Mouse (Mus musculus) lung, postnatal 14 days (tissue): ENCODE results near the gene Gm17428.
A peak's percentile ranks its signal among the peaks of the same experiment; 100 is the strongest.
"Not testable (repeated sequence)": the region's sequence is repeated elsewhere in the genome, so short reads cannot be mapped to it uniquely, and the experiment has no call there.

Source experiments
- DNase-seq: peaks from one replicate; pipeline ENCODE4 v3.0.0; 2021

Gene Gm17428

DNA sequence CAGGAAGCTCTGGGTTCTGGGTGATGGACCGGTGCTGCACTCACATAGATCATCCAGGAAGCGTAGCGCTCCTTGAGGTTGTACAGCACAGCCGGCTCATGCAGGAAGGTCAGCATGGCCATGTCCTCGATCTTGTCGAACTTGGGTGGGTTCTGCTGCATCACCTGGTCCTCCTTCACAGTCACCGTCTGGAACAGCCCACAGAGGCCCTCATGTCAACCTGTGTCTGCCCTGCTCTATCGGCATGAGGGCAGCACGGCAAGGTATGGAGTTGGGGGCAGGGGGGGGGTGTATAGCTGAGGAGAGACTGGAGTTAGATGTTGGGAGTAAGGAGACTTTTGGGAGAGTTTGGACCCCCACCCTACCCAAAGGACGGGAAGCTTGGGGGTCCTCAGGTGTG, 15.5 kb downstream of the Gm17428 start:
- DNase-seq: no peak

DNA sequence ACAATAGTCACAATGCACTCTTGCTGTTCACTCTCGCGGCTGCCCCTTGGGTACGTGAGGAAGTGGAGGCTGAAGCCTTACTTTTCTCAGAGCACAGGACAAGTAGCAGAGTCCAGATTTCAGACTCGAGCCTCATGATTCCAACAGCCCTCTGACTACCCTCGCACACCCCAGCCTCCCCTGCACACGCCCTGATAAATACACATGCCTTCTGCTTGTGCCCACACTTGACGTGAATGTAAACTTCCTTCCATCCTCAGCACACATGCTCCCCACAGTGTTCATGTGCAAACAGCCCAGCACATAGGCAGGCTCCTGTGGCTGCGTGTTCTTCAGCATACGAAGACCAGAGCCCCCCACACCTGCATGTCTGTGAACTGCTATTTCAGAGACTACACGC, 16.9 kb downstream of the Gm17428 start:
- DNase-seq: no peak

DNA sequence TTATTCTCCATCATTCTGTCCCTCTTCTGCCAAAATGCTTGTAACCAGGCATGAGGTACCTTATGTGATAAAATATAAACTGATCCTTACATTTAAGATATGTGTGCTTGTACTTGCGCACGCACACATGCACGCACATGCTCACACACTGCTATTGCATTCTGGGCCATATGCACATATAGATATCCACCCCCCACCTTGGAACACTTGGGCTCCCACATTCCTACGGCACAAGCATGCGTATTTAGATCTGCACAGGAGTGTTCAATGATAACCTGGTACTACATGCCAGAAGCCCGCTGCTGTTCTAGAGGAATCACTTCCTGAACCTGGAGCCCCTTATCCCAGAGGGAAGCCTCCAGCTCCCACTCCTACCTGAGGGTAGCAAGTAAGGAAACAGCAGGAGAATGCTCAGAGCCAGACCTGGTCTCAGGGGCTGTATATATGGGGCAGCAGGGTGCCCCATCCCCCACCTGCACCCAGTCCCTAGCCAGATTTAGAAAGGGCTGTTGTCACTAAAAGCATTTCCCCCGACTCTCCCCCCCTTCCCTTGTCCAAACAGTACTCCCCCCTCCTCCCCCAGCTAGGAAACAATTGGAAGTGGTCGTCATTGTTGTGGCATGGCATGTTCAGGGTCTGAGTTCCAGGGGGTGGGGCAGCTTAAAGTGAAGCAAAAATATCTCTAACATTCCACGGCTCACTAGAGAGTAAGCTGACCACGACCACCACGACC, 17.6 kb downstream of the Gm17428 start, which contains the start of gene Myh7:
Myh7 (minus strand) TSS at position 491 of the 733 bp plus-strand sequence.
- DNase-seq: no peak

DNA sequence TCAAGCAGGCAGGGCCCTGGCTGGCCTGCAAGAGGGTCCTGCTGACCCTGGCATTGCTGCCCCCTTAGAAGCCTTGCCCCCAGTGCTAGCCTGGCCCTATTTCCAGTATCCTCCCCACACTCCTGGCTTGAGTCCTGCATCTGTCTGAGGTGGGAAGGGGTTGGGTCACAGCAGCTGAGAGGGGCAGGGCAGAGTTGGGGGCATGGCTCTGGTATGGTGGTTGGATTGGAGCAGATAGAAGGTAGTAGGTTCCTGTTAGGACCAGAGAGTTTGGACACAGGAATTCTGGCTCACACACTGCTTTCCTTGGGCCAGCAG, 18.1 kb downstream of the Gm17428 start:
- DNase-seq: no peak

DNA sequence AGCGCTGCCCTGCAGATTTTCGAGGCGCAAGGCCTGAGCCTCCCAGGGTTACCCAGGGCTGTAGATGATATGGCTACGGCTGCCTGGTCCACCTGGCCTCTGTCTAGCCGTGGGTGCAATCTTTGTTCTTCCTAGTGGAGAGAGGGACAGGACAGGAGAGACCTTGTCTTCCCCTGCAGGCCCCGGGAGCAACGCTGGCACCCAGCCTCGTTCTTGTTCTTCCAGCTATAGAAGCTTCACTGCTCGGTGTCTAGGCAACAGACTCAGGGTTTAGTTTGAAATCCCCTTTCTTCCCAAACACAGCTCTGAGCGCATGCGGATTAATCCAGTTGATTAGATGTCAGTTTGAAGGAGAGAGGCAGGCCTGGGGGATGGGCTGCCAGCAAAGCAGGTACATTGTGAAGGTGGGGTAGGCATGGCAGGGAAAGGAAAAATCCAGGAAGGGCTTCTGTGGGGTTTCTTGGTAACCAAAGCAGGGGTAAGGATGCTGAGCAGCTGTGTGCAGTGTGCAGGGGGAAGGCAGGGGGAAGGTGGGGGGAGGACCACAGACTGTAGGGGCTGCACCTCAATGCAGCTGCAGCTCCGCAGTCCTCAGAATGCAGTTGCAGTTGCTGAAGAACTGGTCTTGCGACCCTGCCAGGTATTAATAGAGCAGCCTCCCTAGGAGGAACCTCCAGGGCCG, 18.9 kb downstream of the Gm17428 start:
- no peak for DNase-seq

DNA sequence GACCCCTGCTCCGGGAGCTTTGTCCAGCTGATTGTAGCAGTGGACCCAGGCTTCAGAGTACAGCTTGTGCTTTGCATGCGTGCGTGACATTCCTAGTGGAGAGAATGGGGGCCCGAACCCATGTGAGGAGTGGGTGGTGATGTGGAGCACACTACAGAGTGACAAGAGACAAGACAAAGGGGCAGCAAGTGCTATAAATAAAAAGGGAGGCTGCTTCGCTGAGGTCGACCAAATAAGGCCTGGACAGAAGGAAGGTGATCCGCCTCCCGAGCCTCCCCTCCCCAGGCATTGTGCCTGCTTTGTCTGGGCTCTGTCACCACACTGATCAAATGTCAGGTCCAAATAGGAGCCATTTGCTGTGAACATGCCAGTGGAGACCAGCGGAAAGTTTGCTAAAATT, 20.1 kb downstream of the Gm17428 start:
- no peak for DNase-seq

DNA sequence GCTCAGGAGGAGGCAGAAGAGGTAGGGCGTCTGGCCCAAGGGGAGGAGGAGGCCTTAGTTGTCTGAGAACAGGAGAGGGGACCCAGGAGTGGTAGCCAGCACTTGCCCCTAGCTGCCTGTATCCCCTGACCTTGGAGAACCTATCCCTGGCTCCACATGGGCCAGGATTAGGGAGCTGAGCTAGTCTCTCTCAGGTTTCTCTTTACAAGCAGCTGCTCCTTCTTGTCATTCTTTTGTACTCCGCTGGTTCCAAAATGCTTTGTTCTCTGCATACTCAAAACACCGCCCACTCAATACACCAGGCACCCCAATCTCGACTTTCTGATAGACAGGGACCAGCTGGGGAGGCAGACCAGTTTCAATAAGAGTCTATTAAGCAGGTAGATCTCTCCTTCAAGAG, 20.6 kb downstream of the Gm17428 start:
- DNase-seq: no peak

DNA sequence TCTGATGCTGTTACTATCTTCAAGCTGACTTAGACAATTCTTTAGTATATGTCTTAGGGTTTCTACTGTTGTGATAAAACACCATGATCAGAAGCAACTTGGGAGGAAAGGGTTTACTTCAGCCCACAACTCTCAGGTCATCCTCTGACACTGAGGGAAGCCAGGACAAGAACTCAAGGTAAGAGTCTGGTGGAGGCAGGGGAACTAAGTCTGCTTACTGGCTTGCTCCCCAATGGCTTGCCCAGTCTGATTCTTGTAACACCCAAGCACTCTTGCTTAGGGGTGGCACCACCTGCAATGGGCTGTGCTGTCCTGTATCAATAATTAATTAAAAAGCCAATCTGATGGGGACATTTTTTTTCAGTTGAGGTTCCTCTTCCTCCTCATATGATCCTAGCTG, 21.9 kb downstream of the Gm17428 start:
- DNase-seq: no peak

DNA sequence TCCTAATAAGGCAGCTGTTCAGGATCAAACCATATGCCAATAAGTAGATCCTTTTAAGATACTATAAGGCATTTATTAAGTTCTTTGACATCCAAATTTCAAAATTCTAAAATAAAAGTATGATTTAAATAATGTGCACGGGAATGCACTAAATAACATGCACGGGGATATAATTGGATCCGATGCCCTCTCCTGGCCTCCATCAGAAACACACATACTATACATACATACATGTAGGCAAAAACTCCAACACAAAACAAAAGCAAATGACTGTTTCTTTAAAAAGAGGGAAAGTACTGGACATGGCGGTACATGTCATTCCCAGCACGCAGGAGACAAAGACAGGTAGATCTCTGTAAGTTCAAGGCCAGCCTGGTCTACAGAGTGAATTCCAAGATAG, 23.1 kb downstream of the Gm17428 start:
- DNase-seq: not testable (repeated sequence)

DNA sequence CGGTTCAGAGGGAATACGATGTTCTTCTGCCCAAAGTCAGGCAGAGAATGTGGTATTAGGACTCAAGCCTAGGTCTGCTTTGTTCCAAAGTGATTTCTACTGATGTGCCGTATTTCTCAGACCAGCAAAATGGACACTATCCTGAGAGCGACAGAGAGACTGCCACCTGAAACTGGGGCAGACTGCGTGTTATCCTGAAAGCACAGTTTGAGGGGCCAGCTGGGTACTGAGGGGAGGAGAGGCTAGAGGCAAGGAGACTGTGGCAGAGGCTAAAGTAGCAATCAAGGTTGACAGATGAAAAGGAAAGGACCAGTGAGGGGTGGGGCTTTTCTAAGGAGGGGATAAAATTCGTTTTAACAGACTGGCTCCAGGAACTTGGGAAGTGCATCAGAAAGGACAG, 24.1 kb downstream of the Gm17428 start:
- no peak for DNase-seq

DNA sequence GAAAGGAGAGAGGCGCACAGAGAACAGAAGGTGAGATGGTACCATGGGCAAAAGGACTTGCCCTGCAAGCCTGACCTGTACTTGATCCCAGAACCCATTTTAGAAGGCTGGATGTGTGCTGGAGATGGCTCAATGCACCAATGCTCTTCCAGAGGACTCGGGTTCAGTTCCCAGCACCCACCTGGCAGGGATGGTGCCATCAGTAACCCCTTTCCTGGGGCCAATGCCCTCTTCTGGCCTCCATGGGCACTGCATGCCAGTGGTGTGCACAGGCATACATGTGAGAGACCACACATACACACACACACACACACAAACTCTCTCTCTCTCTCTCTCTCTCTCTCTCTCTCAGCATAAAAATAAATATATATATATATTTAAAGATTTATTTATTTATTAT, 24.7 kb downstream of the Gm17428 start:
- DNase-seq: no peak

DNA sequence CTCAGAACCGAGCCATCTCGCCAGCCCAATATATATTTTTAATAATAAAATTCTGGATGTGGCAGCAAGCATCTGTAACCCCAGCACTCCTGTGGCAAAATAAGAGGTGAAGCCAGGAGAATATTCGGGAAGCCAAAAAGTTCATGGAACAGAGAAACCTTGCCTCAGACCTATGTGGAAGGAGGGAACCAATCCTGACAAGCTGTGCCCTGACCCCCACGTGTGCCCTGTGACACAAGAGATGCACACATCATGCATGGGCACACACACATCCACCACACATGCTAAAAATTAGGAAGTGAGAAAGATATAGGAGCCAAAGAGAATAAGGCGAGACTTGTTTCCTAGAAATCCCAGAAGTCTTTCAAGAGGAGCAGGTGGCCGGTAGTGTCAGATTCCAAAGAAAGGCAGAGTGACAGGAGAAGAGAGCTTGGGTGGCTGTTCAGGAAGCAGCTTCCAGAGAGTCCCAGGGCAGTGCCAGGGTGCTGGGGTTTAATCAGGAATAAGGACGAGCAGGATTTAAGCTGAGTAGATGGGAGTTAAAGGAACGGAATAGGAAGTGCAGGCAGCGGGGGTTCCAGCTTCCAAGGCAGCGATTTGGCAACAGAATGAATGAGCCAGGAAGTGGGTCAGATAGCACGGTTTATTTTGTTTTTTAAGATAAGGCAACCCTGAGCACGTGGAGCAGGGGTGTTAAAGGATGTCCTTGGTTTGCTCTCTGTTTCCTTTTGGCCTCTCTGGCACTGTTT, 25.4 kb downstream of the Gm17428 start:
- DNase-seq: no peak

DNA sequence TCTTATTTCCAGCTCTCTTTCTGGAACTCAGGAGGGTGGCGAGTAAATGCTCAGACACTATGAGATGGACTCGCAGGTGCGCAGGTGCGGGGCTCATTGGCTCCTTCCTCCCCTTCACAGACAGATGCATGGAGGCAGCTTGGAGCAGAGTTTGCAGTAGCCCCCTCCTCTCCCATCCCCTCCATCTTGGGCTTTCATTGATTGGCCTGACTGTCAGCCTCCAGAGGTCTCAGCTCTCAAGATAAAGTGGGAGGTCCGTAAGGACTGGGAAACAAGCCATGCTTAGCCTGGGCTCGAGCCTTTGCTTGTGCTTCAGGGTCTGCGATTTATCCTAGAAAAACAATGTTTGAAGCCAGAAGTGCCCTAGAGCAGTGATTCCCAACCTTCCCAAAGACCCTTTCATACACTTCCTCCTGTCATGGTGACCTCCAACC, 26.0 kb downstream of the Gm17428 start:
- no peak for DNase-seq

DNA sequence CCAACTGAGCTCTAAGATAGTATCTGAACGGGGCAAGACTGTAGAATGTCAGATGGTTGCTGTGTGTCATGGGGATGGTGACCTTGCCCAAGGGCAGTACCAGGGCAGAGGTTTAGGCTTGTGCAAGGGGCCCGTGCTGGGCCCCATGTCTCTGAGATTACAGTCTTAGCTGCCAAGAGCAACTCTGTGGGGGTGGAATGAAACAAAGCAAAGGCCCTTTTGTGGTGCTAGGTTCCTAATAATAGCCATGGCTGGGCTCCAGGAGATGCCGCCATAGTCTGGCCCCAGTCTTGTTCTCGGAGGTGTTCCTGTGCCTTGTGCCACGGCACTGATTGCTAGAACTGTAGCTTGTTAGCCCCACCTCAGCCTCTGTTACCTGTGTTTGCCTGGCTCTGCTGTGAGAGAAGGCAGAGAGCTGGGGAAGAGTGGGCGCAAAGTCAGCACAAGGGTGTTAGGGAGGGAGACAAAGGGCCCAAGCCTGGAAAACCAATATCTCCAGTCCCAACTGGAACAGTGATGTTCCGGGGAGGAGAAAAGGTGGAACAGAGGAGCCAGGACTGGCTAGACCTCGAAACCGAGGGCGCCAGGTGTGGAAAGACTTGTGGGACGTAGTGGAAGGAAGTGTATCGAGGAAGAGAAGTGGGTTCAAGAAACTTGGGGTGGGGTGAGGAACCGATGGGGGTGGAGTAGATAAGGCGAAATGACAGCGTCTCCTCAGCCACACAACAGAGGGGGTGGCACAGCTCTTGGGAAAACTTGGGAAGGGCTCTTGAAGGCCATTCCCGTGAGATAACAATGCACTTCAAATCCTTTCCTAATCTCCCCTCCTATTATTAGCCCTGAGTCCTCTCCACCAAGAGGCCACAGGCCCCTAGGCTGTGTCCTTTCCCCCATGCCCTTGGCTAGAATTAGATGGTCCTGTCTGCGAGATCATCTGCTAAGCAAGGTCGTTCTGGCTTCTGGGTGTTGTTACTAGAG, 27.4 kb downstream of the Gm17428 start:
- peak; percentile 14 for DNase-seq

DNA sequence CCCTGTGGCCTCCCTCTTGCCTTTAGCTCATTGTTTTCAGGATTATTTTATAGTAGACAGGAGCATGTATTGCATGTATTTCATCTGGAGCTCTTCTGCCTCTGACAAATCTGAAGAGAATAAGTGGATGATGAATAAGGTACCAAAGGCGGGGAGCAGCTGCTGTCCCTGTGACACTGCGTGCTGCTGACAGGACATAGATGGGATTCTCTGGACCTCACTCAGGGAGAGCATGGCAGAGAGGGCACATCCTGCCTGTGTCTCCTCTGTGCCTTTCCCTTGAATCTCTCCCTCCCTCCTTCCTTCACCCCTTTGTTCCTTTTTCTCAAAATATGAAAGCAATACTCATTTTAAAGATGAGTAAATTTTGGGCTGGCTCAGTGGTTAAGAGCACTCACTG, 28.8 kb downstream of the Gm17428 start:
- peak; percentile 49 for DNase-seq

DNA sequence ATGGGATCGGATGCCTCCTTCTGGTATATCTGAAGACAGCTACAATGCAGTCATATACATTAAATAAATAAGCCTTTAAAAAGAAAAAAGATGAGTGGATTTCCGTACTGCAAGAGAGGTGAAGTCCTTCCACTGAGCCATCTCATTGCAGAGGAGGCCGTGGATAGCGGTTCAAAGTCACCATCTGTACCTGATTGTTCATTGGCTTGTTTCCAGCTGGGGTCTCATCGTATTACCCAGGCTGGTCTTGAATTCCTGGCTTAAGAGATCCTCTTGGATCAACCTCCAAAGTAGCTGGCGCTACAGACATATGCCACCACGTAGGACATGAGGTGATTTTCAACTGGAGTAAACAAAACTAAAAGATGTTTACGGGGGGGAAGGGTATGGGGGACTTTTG, 29.2 kb downstream of the Gm17428 start:
- no peak for DNase-seq

DNA sequence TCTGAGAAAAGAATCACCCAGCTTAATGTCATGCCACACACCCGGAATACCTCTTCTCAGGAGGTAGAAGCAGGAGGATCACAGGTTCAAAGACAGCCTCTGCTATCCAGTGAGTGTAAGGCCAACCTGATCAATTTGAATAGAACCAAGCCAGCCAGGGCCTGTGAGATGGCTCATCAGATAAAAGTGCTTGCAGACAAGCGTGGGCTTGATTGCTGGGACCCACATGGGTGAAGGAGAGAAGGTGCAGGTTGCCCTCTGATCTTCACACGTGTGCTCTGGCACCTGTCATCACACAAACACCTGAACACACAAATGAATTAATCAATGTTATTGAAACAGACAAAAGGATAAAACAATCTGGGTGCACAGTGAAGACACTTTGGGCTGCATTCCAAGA, 29.8 kb downstream of the Gm17428 start:
- DNase-seq: no peak

DNA sequence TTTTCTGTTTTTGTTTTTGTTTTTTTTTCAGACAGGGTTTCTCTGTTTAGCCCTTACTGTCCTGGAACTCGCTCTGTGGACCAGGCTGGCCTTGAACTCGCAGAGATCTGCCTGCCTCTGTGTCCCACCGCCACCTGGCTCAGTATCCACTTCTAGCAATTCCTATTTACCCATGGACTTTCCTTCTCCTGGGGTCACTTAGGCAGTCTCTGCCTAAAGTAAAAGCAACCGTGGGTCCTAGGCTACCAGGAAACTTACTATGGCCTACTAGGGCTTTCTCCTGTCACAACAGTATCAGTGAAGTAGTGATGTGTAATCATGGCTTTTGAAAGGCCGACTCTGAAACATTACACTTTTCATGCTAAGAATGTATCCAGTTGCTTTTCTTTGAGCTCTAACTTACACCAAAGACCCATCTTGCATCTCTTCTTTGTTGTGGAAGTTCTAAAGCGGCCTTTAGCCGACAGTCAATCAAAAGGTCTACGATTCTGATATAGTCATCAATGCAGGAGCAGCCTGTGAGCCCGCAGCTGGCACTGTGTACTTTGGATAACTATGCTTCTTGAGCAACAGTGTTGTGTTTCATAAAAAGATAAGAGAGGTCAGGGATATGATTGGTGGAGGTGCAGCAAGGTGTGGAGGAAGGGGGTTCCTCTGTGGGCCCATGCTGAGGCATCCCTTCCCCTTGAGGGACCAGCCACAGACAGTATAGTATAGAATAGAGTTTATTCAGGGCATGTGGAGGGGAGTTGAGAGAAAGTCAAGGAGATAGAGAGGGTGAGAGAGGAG, 30.6 kb downstream of the Gm17428 start:
- no peak for DNase-seq

DNA sequence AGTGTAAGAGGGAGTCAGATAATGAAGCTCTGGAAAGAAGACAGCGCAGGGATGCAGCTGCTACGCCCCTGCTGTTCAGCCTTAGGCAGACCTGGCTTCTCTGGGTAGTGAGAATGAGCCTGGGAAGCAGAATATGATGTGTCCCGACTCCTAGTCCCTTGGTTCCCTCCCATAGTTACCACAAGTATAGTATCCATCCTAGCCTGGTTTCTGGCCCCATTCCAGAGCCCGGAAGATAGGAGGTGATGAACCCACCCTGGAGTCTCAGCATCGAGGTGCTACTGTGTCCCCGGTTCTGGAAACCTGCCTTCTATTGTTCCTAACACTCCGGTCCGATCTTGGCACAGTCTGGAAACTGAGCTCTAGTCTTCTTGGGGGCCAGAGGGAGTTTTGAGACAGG, 31.7 kb downstream of the Gm17428 start:
- DNase-seq: no peak

DNA sequence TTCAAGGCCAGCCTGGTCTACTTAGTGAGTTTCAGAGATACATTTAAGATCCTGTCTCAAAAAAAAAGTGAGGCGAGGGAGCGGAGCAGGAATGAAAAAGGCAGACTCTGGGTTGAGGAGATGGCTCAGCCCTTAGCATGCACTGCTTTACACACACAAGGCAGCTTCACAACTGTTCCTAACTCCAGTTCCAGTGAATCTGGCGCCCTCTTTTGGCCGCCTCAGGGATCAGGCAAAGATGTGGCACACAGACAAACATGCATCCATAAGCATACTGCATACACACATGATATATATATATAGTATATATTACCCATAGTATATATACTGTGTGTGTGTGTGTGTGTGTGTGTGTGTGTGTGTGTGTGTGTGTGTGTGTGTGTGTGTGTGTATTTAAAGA, 34.4 kb downstream of the Gm17428 start:
- no peak for DNase-seq

DNA sequence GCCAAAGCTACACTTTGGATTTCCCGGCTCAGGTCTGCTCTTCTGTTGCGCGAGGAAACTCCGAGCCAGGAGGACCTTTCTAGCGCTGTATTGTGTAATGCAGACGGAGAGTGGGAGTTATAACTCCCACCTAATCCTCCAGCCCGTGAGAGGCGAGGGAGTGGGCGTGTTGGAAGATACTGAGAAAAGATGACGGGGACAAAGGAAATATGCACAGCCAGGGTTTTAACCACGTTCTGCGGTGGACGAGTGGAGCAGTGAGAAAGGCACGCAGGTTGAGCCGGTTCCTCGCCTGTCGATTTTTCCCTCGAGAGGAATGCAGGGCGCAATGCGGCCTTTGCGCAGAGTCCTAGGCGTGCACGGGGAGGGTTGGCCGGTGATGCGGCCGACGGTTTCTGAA, 37.9 kb downstream of the Gm17428 start:
- no peak for DNase-seq
